12 mouse cellular contexts compared by ENCODE assay signal in the genomic region with DNA sequence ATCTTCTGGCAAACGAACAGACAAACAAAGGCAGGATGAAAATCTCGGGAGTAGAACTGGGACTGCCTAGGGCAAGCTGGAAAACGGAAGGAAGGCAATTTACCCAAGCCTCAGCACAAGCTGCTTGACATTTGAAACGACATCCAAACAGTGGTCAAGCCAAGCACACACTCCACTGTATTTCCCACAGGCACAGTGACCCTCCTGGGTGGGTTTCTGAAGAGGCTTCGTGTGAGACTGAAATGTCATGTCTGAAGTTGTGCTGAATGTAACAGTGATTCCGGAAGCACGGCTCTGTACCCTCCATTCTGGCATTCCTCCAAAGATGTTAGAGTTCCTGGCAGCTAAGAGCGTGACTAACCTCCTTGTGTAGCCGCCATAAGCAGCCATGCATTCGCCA. TPM values are rescaled to one million over a fixed set of nuclear protein-coding genes. Genes with fewer than 3 reads are reported as not detected.
DNase-seq lines count a peak whose midpoint lies in the region; ATAC-seq and TF ChIP-seq lines count a peak whose summit lies in the region.
"Had no signal": no experiment of that assay in that cellular context is flagged by ENCODE, and none has a peak within 500 bp of the region (broad histone marks: within the 10 kb centered on the region; RNA-seq: fewer than 3 reads in every experiment).

No protein-coding gene starts in this region.

- H3K4me1 ChIP-seq in embryonic facial prominence, embryonic 11.5 days (ENCODE audit: control insufficient read depth, insufficient read depth, low read length), result no peaks in the 10 kb centered on the region
- H3K4me1 ChIP-seq in embryonic facial prominence, embryonic 10.5 days, result 0 out of 2 replicates have a peak, but pooled peaks cover 3% of the 10 kb centered on the region
- 0 out of 2 replicates have a peak, but pooled peaks cover 3% of the 10 kb centered on the region for H3K4me1 ChIP-seq in hindbrain, embryonic 14.5 days (replicated peaks; ENCODE audit: control insufficient read depth, insufficient read depth, low read length)

- no peak overlapping the region for H3K27ac ChIP-seq in embryonic facial prominence, embryonic 11.5 days (replicated peaks; ENCODE audit: low read depth, low read length)
- H3K27ac ChIP-seq in embryonic facial prominence, embryonic 10.5 days (replicated peaks), result no peak overlapping the region
- H3K27ac ChIP-seq in layer of hippocampus, adult 2 months, result peak overlapping the region; percentile 86
- peak overlapping the region; percentile 61; the same call in 1 of the 2 replicates for H3K27ac ChIP-seq in hindbrain, embryonic 14.5 days
- H3K27ac ChIP-seq: heart, adult 2 months had no signal

- no peak overlapping the region for H3K4me3 ChIP-seq in embryonic facial prominence, embryonic 11.5 days (ENCODE audit: low read depth, low read length)
- no peak overlapping the region for H3K4me3 ChIP-seq in embryonic facial prominence, embryonic 10.5 days
- H3K4me3 ChIP-seq in layer of hippocampus, adult 2 months, result 0 out of 2 replicates have a peak overlapping the region, but pooled peaks have one; percentile 9
- no peak overlapping the region for H3K4me3 ChIP-seq in hindbrain, embryonic 14.5 days (replicated peaks; ENCODE audit: low read length)
- H3K4me3 ChIP-seq: heart, adult 2 months had no signal

- no peaks in the 10 kb centered on the region for H3K36me3 ChIP-seq in embryonic facial prominence, embryonic 11.5 days (replicated peaks; ENCODE audit: control insufficient read depth, insufficient read depth, low read depth, low read length)
- peaks cover 6% of the 10 kb centered on the region for H3K36me3 ChIP-seq in embryonic facial prominence, embryonic 10.5 days (replicated peaks)
- no peaks in the 10 kb centered on the region for H3K36me3 ChIP-seq in hindbrain, embryonic 14.5 days (replicated peaks; ENCODE audit: control insufficient read depth, insufficient read depth)

- no peaks in the 10 kb centered on the region for H3K27me3 ChIP-seq in embryonic facial prominence, embryonic 11.5 days (ENCODE audit: control insufficient read depth, insufficient read depth, low read length)
- H3K27me3 ChIP-seq in embryonic facial prominence, embryonic 10.5 days (replicated peaks; ENCODE audit: low read depth, poor library complexity, severe bottlenecking), result no peaks in the 10 kb centered on the region
- no peaks in the 10 kb centered on the region for H3K27me3 ChIP-seq in hindbrain, embryonic 14.5 days (ENCODE audit: control insufficient read depth, insufficient read depth, low read length)

- ATAC-seq in embryonic facial prominence, embryonic 11.5 days (replicated peaks; ENCODE audit: insufficient number of reproducible peaks, low FRiP score, low TSS enrichment, low read depth), result no peak
- ATAC-seq in hindbrain, embryonic 14.5 days (ENCODE audit: low FRiP score), result peak; percentile 76; the same call in 1 of the 2 replicates
- ATAC-seq in monocyte, adult 5-6 weeks (replicated peaks; ENCODE audit: insufficient number of reproducible peaks, low FRiP score, low TSS enrichment, poor library complexity, severe bottlenecking), result no peak

- TF ChIP-seq CTCF in layer of hippocampus, adult 2 months (conservative IDR thresholded peaks at IDR 0.05), result no peak

- peak; percentile 23 for DNase-seq in embryonic facial prominence, embryonic 11.5 days (ENCODE audit: low spot score)
- DNase-seq in embryonic facial prominence, embryonic 10.5 days (ENCODE audit: low spot score), result no peak
- DNase-seq in layer of hippocampus, adult 2 months (ENCODE audit: low spot score in 2 of 2), result no peak
- no peak for DNase-seq in layer of hippocampus, postnatal 25 days (ENCODE audit: extremely low spot score in 1 of 2, low spot score in 1 of 2)
- DNase-seq in Muller cell, postnatal 12 days (ENCODE audit: inconsistent ontology term), result peak; percentile 70
- peak; percentile 58 for DNase-seq in hindbrain, embryonic 14.5 days (ENCODE audit: low spot score)
- DNase-seq in left cerebral cortex, postnatal 25 days (ENCODE audit: low spot score in 2 of 2), result no peak
- DNase-seq: heart, adult 2 months; thymus, adult 2 months had no signal

- H3K9ac ChIP-seq in embryonic facial prominence, embryonic 11.5 days (replicated peaks; ENCODE audit: low read length), result no peak overlapping the region
- H3K9ac ChIP-seq in hindbrain, embryonic 14.5 days, result no peak overlapping the region

- H3K4me2 ChIP-seq in embryonic facial prominence, embryonic 11.5 days (ENCODE audit: low read depth, low read length), result no peak overlapping the region
- no peak overlapping the region for H3K4me2 ChIP-seq in hindbrain, embryonic 14.5 days (replicated peaks)

- intact Hi-C loops in left cerebral cortex, postnatal 25 days (cut with DNase I), result no loop called here

- no peaks in the 10 kb centered on the region for H3K9me3 ChIP-seq in embryonic facial prominence, embryonic 11.5 days (replicated peaks; ENCODE audit: control insufficient read depth, low read length)
- no peaks in the 10 kb centered on the region for H3K9me3 ChIP-seq in embryonic facial prominence, embryonic 10.5 days
- H3K9me3 ChIP-seq in hindbrain, embryonic 14.5 days (ENCODE audit: control insufficient read depth, low read length), result no peaks in the 10 kb centered on the region

- 67% methylated on average over 10 of the region's 10 CpGs for WGBS in embryonic facial prominence, embryonic 11.5 days
- 74% methylated on average over 10 of the region's 10 CpGs for WGBS in embryonic facial prominence, embryonic 10.5 days
- 52% methylated on average over 10 of the region's 10 CpGs for WGBS in hindbrain, embryonic 14.5 days

RNA-seq across cellular contexts. Expression of gene Gm5105, which starts 28.5 kb away (rescaled TPM):
- polyA plus RNA-seq in embryonic facial prominence, embryonic 11.5 days (2014; fragmentation: Nextera tagmentation; extraction: Ambion mirVana), result not detected in 2 replicates
- 0.09 TPM in 1 of 2 replicates, not detected in the other for polyA plus RNA-seq in embryonic facial prominence, embryonic 10.5 days (2016; fragmentation: Nextera tagmentation; extraction: Ambion mirVana)
- under 1 TPM in 1 of 2 experiments, not detected in 1; 0.22 TPM for total RNA-seq in layer of hippocampus, adult 2 months (2021)
- total RNA-seq in layer of hippocampus, postnatal 25 days (2021), result under 1 TPM in 1 of 2 experiments, not detected in 1; 0.28 TPM
- 0.29 TPM in 1 of 2 replicates, not detected in the other for polyA plus RNA-seq in hindbrain, embryonic 14.5 days (2014; fragmentation: Nextera tagmentation; extraction: Ambion mirVana)
- under 1 TPM in 1 of 2 experiments, not detected in 1; 0.21 TPM for total RNA-seq in left cerebral cortex, postnatal 25 days (2021)
- 0.57 TPM in 1 of 3 replicates, not detected in the others for total RNA-seq in monocyte, adult 5-6 weeks (2017)
- total RNA-seq: adrenal gland, postnatal 36 days; megakaryocyte progenitor cell, adult 5-6 weeks had no signal
- polyA plus RNA-seq: thymus, adult 2 months had no signal

RNA-seq across cellular contexts. Expression of gene 1110002E22Rik, which starts 30.9 kb away (rescaled TPM):
- polyA plus RNA-seq in embryonic facial prominence, embryonic 11.5 days (2014; fragmentation: Nextera tagmentation; extraction: Ambion mirVana), result 0.07 and 0.17 TPM in 2 replicates
- 0.04 and 0.05 TPM in 2 replicates for polyA plus RNA-seq in embryonic facial prominence, embryonic 10.5 days (2016; fragmentation: Nextera tagmentation; extraction: Ambion mirVana)
- total RNA-seq in layer of hippocampus, adult 2 months (2021), result 1 to 10 TPM; 2.2 to 2.5 TPM
- total RNA-seq in layer of hippocampus, postnatal 25 days (2021), result 1 to 10 TPM; 1.5 to 2.4 TPM
- polyA plus RNA-seq in hindbrain, embryonic 14.5 days (2014; fragmentation: Nextera tagmentation; extraction: Ambion mirVana), result 0.07 and 0.10 TPM in 2 replicates
- 1 to 10 TPM; 2.6 to 2.7 TPM for total RNA-seq in left cerebral cortex, postnatal 25 days (2021)
- not detected in 3 replicates for total RNA-seq in monocyte, adult 5-6 weeks (2017)
- total RNA-seq: megakaryocyte progenitor cell, adult 5-6 weeks had no signal

RNA-seq across cellular contexts. Expression of gene Trmt10a, which starts 47.5 kb away (rescaled TPM):
- 16.5 and 17.2 TPM in 2 replicates for polyA plus RNA-seq in embryonic facial prominence, embryonic 11.5 days (2014; fragmentation: Nextera tagmentation; extraction: Ambion mirVana)
- polyA plus RNA-seq in embryonic facial prominence, embryonic 10.5 days (2016; fragmentation: Nextera tagmentation; extraction: Ambion mirVana), result 18.1 and 20.0 TPM in 2 replicates
- total RNA-seq in layer of hippocampus, adult 2 months (2021), result 1 to 10 TPM; 5.1 to 5.6 TPM
- 1 to 10 TPM; 4.2 to 4.9 TPM for total RNA-seq in layer of hippocampus, postnatal 25 days (2021)
- polyA plus RNA-seq in hindbrain, embryonic 14.5 days (2014; fragmentation: Nextera tagmentation; extraction: Ambion mirVana), result 7.7 and 9.5 TPM in 2 replicates
- 1 to 10 TPM; 5.8 to 7.3 TPM for total RNA-seq in left cerebral cortex, postnatal 25 days (2021)
- total RNA-seq in monocyte, adult 5-6 weeks (2017), result 4.0 to 6.2 TPM (median 4.1 TPM) in 3 replicates

RNA-seq across cellular contexts. Expression of gene Mttp, which starts 49.0 kb away (rescaled TPM):
- 8.3 and 9.2 TPM in 2 replicates for polyA plus RNA-seq in embryonic facial prominence, embryonic 11.5 days (2014; fragmentation: Nextera tagmentation; extraction: Ambion mirVana)
- 9.8 and 10.0 TPM in 2 replicates for polyA plus RNA-seq in embryonic facial prominence, embryonic 10.5 days (2016; fragmentation: Nextera tagmentation; extraction: Ambion mirVana)
- 1 to 10 TPM; 6.9 to 7.2 TPM for total RNA-seq in layer of hippocampus, adult 2 months (2021)
- 1 to 10 TPM; 5.3 to 5.8 TPM for total RNA-seq in layer of hippocampus, postnatal 25 days (2021)
- polyA plus RNA-seq in hindbrain, embryonic 14.5 days (2014; fragmentation: Nextera tagmentation; extraction: Ambion mirVana), result 7.6 and 8.4 TPM in 2 replicates
- 1 to 10 TPM; 6.0 to 6.2 TPM for total RNA-seq in left cerebral cortex, postnatal 25 days (2021)
- total RNA-seq in monocyte, adult 5-6 weeks (2017), result 0.75 to 2.5 TPM (median 1.8 TPM) in 3 replicates

Comparison
In these comparisons a context has a peak if more than half of its experiments do, and no peak if none do; other contexts are left out.
1. DNase-seq: peak in embryonic facial prominence, embryonic 11.5 days (single experiment), Muller cell, postnatal 12 days (single experiment) and hindbrain, embryonic 14.5 days (single experiment); none in embryonic facial prominence, embryonic 10.5 days (single experiment), layer of hippocampus, adult 2 months (0 of 2), layer of hippocampus, postnatal 25 days (0 of 2) and left cerebral cortex, postnatal 25 days (0 of 2).
2. H3K27ac ChIP-seq: peak in layer of hippocampus, adult 2 months (single experiment) and hindbrain, embryonic 14.5 days (single experiment); none in embryonic facial prominence, embryonic 11.5 days (single experiment) and embryonic facial prominence, embryonic 10.5 days (single experiment).